Mouse (Mus musculus): ENCODE measurements around the gene Sema4a.
A peak's percentile ranks its signal among the peaks of the same experiment; 100 is the strongest.

Gene Sema4a

GRCm38 (mm10) chr3:88425708-88426420, 35.1 kb downstream of the Sema4a start:
- no peak for DNase-seq

GRCm38 (mm10) chr3:88425330-88425689, 35.7 kb downstream of the Sema4a start:
- no peak for DNase-seq

- peak; percentile 92 to 94 for DNase-seq
Observed at GRCm38 (mm10) chr3:88424605-88425329, 36.2 kb downstream of the Sema4a start, which contains the start of gene Slc25a44. Gene Slc25a44 (minus strand): TSS chr3:88425139.

GRCm38 (mm10) chr3:88422020-88422720, 38.8 kb downstream of the Sema4a start:
- DNase-seq, result peak in 1 of 2 experiments; percentile 31

- DNase-seq, result no peak
Observed at GRCm38 (mm10) chr3:88420771-88421170, 40.2 kb downstream of the Sema4a start.

GRCm38 (mm10) chr3:88418016-88418415, 43.0 kb downstream of the Sema4a start:
- DNase-seq, result no peak

- no peak for DNase-seq
Observed at GRCm38 (mm10) chr3:88415668-88416067, 45.3 kb downstream of the Sema4a start.

- DNase-seq, result no peak
Observed at GRCm38 (mm10) chr3:88412636-88413035, 48.3 kb downstream of the Sema4a start.

GRCm38 (mm10) chr3:88411681-88412080, 49.3 kb downstream of the Sema4a start:
- no peak for DNase-seq

- peak; percentile 37 to 56 for DNase-seq
Observed at GRCm38 (mm10) chr3:88410645-88411031, 50.3 kb downstream of the Sema4a start.

GRCm38 (mm10) chr3:88409741-88410644, 51.0 kb downstream of the Sema4a start, which contains the start of gene Pmf1:
Gene Pmf1 (minus strand): TSS chr3:88410331.
- peak; percentile 96 to 97 for DNase-seq

GRCm38 (mm10) chr3:88408953-88409352, 52.0 kb downstream of the Sema4a start:
- no peak for DNase-seq

GRCm38 (mm10) chr3:88407529-88407928, 53.5 kb downstream of the Sema4a start:
- no peak for DNase-seq

GRCm38 (mm10) chr3:88407090-88407489, 53.9 kb downstream of the Sema4a start:
- DNase-seq, result peak; percentile 65 to 78

GRCm38 (mm10) chr3:88403522-88404230, 57.3 kb downstream of the Sema4a start:
- no peak for DNase-seq

GRCm38 (mm10) chr3:88398666-88399065, 62.3 kb downstream of the Sema4a start:
- no peak for DNase-seq

- no peak for DNase-seq
Observed at GRCm38 (mm10) chr3:88395742-88396141, 65.2 kb downstream of the Sema4a start.

- DNase-seq, result no peak
Observed at GRCm38 (mm10) chr3:88395288-88395687, 65.7 kb downstream of the Sema4a start.

GRCm38 (mm10) chr3:88393776-88394375, 67.1 kb downstream of the Sema4a start:
- DNase-seq, result no peak
